Mouse (Mus musculus) skeletal muscle tissue, postnatal 0 days (tissue): ENCODE results near the gene Sh3bp5. TPM values are rescaled to one million over a fixed set of nuclear protein-coding genes. Genes with fewer than 3 reads are reported as not detected.

ENCODE experiments used
- polyA plus RNA-seq: library from polyadenylated mRNA; unstranded; fragments of >200 nt; fragmentation: Nextera tagmentation; extraction: Ambion mirVana; gene quantifications from 2 replicates; pipeline ENCODE4 v1.2.1, GENCODE M21; 2015

The Sh3bp5 gene
- polyA plus RNA-seq, result 47.5 and 49.3 TPM in 2 replicates

DNA sequence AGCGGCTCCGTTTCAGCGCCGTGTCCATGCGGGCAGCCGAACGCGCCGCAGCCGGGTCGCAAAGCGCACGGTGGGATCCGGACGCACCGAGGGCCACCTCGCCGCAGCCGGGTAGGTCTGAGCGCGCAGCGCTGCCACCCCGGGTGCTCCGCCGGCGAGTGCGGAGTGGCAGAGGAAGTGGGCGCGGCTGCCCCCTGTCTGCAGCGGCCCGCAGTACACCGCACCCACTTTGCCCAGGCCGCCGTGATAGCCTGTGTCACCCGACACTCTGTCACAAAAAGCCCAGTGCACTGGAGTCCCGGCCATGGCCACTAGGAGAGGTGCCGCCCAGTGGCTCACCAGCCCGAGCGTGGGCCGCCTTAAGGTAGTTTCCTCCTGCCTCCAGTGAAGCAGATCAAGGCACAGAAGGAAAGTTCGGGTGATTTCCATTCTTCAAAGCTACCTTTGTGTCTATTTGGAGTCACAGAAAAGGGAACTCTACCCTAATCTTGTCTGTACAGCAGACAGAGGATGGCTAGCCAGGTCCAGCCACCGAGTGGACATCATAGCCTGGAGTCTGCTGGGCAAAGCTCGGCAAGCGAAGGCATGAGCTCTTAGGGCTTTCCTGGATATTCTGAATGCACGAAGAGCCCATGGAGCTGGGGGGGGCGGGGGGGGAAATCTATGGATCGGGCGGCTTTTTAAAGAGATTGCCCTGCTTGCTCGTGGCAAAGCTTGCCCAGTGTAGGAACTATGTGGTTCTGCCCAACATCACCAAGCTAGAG is at the start of gene Sh3bp5:
Sh3bp5 (minus strand) TSS at position 149 of the 764 bp plus-strand sequence.

DNA sequence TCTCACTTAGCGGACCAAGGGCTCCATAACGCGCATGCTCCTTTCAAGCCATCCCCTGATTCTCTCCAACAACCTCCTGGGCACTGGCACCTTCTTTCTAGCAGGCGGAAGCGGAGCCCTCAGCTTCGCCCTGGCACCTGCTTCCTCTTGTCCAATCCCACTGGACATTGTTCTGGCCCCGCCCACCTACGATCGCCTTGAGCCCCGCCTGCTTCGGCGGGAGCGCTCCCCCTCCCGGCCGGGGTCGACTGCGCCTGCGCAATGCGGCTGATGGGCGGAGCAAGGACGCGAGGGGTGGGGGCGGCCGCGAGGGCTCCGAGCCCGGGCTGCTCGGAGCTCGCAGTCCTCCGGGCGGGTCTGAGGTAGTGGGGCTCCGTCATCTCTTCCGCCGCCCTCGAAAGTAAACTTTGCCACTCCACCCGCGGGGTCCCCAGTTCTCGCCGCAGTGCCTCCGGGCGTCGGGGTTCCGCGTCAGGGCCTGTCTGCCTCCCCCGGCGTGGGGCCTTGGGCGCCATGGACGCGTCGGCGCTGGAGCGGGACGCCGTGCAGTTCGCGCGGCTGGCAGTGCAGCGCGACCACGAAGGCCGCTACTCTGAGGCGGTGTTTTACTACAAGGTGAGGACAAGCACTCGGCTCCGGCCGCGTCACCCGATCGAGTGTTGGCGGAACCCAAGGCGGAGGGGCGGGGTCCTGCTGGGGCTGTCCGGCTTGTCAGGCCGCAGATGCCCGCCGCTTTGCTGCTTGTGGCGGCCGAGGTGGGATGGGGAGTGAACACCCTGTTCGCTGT is 99.3 kb downstream of the Sh3bp5 start, which contains the start of gene Capn7:
Capn7 (plus strand) TSS at position 270 of the 787 bp plus-strand sequence.

DNA sequence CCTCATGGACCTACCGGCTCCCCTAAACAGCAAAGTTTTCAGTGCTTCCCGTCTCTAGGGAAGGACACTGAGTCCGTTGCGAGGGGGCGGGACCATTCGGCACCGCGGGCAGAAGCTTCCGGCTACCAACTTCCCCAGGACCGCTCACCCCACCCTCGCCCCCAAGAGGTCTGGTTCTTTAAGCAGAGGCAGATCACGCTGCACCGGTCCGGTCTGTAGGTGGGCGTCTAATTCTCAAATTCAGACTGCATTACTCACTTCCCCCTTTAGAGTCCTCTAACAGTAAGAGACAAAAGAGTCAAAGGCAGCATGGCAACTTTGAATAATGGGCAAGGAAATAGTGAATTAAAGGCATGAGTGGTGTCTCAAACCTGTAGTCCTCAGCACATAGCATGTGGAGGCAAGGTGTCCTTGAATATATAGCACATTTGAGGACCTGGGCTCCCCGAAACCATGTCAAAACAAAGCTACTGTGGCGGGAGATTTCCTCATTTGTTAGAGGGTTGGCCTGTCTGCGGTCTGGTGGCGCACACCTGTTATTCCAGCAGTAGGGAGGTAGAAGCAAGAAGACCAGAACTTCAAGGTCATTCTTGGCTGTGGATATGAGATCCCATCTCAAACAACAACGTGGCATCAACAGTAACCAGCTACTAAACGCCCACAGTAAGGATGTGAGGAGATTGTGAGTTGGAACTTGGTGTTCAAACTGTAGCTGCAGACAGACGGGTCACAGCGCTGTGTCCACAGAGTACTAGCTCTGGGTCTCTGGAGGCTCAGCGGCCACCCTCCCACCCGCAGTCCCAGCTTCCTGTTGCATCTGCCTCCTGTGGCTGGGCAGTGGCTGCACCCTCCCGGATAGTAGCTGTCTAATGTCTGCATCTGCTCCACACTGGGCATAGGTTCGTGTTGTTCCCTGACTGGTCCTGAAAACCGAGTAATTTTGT is 111.8 kb downstream of the Sh3bp5 start, which contains the start of gene Dnah1:
Dnah1 (minus strand) TSS at position 48 of the 944 bp plus-strand sequence.

Other genes with a start within 250 kb of the Sh3bp5 start
- 667 and 776 TPM in 2 replicates for gene Tnnc1, start 227.8 kb downstream of the Sh3bp5 start, polyA plus RNA-seq
- gene Nisch, start 219.1 kb downstream of the Sh3bp5 start, polyA plus RNA-seq, result 133 and 143 TPM in 2 replicates
- gene Sema3g, start 218.2 kb downstream of the Sh3bp5 start, polyA plus RNA-seq, result 0.78 and 1.1 TPM in 2 replicates
- gene Phf7, start 184.8 kb downstream of the Sh3bp5 start, polyA plus RNA-seq, result 14.0 and 14.6 TPM in 2 replicates
- 35.0 and 35.8 TPM in 2 replicates for gene Bap1, start 184.6 kb downstream of the Sh3bp5 start, polyA plus RNA-seq
- 0.40 and 0.46 TPM in 2 replicates for gene Dnah1, start 112.2 kb downstream of the Sh3bp5 start, polyA plus RNA-seq
- 24.5 and 25.0 TPM in 2 replicates for gene Capn7, start 99.4 kb downstream of the Sh3bp5 start, polyA plus RNA-seq
- gene Eaf1, start 58.3 kb upstream of the Sh3bp5 start, polyA plus RNA-seq, result 10.3 and 11.2 TPM in 2 replicates
- gene Mettl6, start 59.0 kb upstream of the Sh3bp5 start, polyA plus RNA-seq, result 27.4 and 29.4 TPM in 2 replicates
- 12.1 and 14.9 TPM in 2 replicates for gene Colq, start 155.3 kb upstream of the Sh3bp5 start, polyA plus RNA-seq
- gene Gm49387, start 204.8 kb upstream of the Sh3bp5 start, polyA plus RNA-seq, result 2.8 and 5.7 TPM in 2 replicates
- 17.4 and 22.4 TPM in 2 replicates for gene Btd, start 204.9 kb upstream of the Sh3bp5 start, polyA plus RNA-seq
- gene Hacl1, start 205.2 kb upstream of the Sh3bp5 start, polyA plus RNA-seq, result 12.3 and 31.1 TPM in 2 replicates